Mouse (Mus musculus) adrenal gland, adult 2 months (tissue): Measurements from ENCODE around the gene Hist1h1d. TPM values are rescaled to one million over a fixed set of nuclear protein-coding genes. Genes with fewer than 3 reads are reported as not detected.
A peak's percentile ranks its signal among the peaks of the same experiment; 100 is the strongest.
"Not testable (repeated sequence)": the region's sequence is repeated elsewhere in the genome, so short reads cannot be mapped to it uniquely, and the experiment has no call there.

ENCODE experiments used
- DNase-seq: peaks from one replicate; pipeline ENCODE4 v3.0.0; 2021
- polyA plus RNA-seq: library from polyadenylated mRNA; depleted of rRNA; stranded (reverse); fragments of >200 nt; gene quantifications from 2 replicates; pipeline ENCODE4 v1.2.3, GENCODE M21; 2012
- total RNA-seq, 2 experiments: library from RNA; stranded (reverse); gene quantifications; 2 replicates each; pipeline ENCODE4 v1.2.3; 2021

Hist1h1d gene
- total and polyA plus RNA-seq, 3 experiments = 2.4 to 3.4 TPM; not detected in 1

GRCm38 (mm10) chr13:23573034-23573897, 20.2 kb downstream of the Hist1h1d start:
- DNase-seq = not testable (repeated sequence)

- DNase-seq = peak; percentile 87
These were observed 20.9 kb downstream of the Hist1h1d start, which contains the start of the genes Hist1h2bf and Hist1h2ad for GRCm38 (mm10) chr13:23573898-23574524. Gene Hist1h2bf (minus strand): TSS chr13:23574196. Gene Hist1h2ad (plus strand): TSS chr13:23574381.

- not testable (repeated sequence) for DNase-seq
These were observed 21.6 kb downstream of the Hist1h1d start for GRCm38 (mm10) chr13:23574546-23575170.

GRCm38 (mm10) chr13:23575271-23575851, 22.3 kb downstream of the Hist1h1d start, which contains the start of gene Hist1h3d:
Gene Hist1h3d (plus strand): TSS chr13:23575763.
- DNase-seq = peak; percentile 57

- DNase-seq = not testable (repeated sequence)
These were observed 22.8 kb downstream of the Hist1h1d start for GRCm38 (mm10) chr13:23575864-23576313.

- no peak for DNase-seq
These were observed 23.4 kb downstream of the Hist1h1d start for GRCm38 (mm10) chr13:23576351-23576881.

GRCm38 (mm10) chr13:23576906-23577639, 24.0 kb downstream of the Hist1h1d start:
- no peak for DNase-seq

GRCm38 (mm10) chr13:23577835-23578234, 24.8 kb downstream of the Hist1h1d start:
- no peak for DNase-seq

GRCm38 (mm10) chr13:23581408-23582218, 28.6 kb downstream of the Hist1h1d start, which contains the start of gene Hist1h4d:
Gene Hist1h4d (plus strand): TSS chr13:23581598.
- peak; percentile 97 for DNase-seq

- no peak for DNase-seq
These were observed 29.4 kb downstream of the Hist1h1d start for GRCm38 (mm10) chr13:23582219-23583056.

- no peak for DNase-seq
These were observed 30.5 kb downstream of the Hist1h1d start for GRCm38 (mm10) chr13:23583387-23584068.

GRCm38 (mm10) chr13:23584331-23584730, 31.3 kb downstream of the Hist1h1d start:
- no peak for DNase-seq

GRCm38 (mm10) chr13:23585029-23585441, 32.0 kb downstream of the Hist1h1d start:
- DNase-seq = peak; percentile 79

GRCm38 (mm10) chr13:23585442-23586098, 32.5 kb downstream of the Hist1h1d start:
- peak; percentile 84 for DNase-seq

- DNase-seq = no peak
These were observed 33.3 kb downstream of the Hist1h1d start for GRCm38 (mm10) chr13:23586099-23586939.

GRCm38 (mm10) chr13:23586940-23587225, 33.8 kb downstream of the Hist1h1d start:
- no peak for DNase-seq

- DNase-seq = no peak
These were observed 38.1 kb downstream of the Hist1h1d start for GRCm38 (mm10) chr13:23591206-23591605.
